Mouse (Mus musculus) inflammation-experienced regulatory T-cells, adult 6 months (primary cell): ENCODE data around the gene Traip. TPM values are rescaled to one million over a fixed set of nuclear protein-coding genes. Genes with fewer than 3 reads are reported as not detected.
"Not testable (repeated sequence)": the region's sequence is repeated elsewhere in the genome, so short reads cannot be mapped to it uniquely, and the experiment has no call there.

ENCODE experiments used
- ATAC-seq: one replicate; pipeline ENCODE4 v1.8.0; 2017
- polyA plus RNA-seq, 3 experiments: library from polyadenylated mRNA; unstranded; fragments of 100-300 nt; shearing (Covaris generic); gene quantifications; one replicate each; pipeline ENCODE4 v1.2.1; 2017

Gene Traip
- polyA plus RNA-seq, 3 experiments from 2014 or later: 2.7 to 11.6 (median 8.2) TPM

GRCm38 (mm10) chr9:108002778-108003530 is 53.0 kb downstream of the Traip start:
- peak; percentile 27 for ATAC-seq

GRCm38 (mm10) chr9:108003531-108003890 is 53.6 kb downstream of the Traip start:
- no peak for ATAC-seq

GRCm38 (mm10) chr9:108008041-108008440 is 58.1 kb downstream of the Traip start:
- ATAC-seq: no peak

GRCm38 (mm10) chr9:108010385-108010784 is 60.4 kb downstream of the Traip start:
- peak; percentile 60 for ATAC-seq

GRCm38 (mm10) chr9:108013577-108013976 is 63.6 kb downstream of the Traip start:
- not testable (repeated sequence) for ATAC-seq

GRCm38 (mm10) chr9:108017127-108017526 is 67.2 kb downstream of the Traip start:
- ATAC-seq: no peak

- no peak for ATAC-seq
Observed at GRCm38 (mm10) chr9:108020741-108021140, 70.8 kb downstream of the Traip start.

Other genes starting within 250 kb of the Traip start
- not detected for gene Sema3f, start 239.7 kb upstream of the Traip start, polyA plus RNA-seq
- gene Rbm5, start 179.1 kb upstream of the Traip start, polyA plus RNA-seq: 100 to 1,000 TPM; 305 to 399 (median 332) TPM
- gene Rbm6, start 76.9 kb upstream of the Traip start, polyA plus RNA-seq: 100 to 1,000 TPM in 2 of 3 experiments, 10 to 100 TPM in 1; 74.5 to 126 (median 101) TPM
- 10 to 100 TPM; 10.2 to 11.9 (median 10.6) TPM for gene Mon1a, start 62.0 kb upstream of the Traip start, polyA plus RNA-seq
- under 1 TPM in 1 of 3 experiments, not detected in 2; 0.07 TPM for gene Mst1r, start 43.3 kb upstream of the Traip start, polyA plus RNA-seq
- not detected for gene Actl11, start 21.7 kb upstream of the Traip start, polyA plus RNA-seq
- gene Camkv, start 14.5 kb upstream of the Traip start, polyA plus RNA-seq: not detected
- 100 to 1,000 TPM; 120 to 204 (median 167) TPM for gene Uba7, start 25.4 kb downstream of the Traip start, polyA plus RNA-seq
- gene Gm20661, start 32.9 kb downstream of the Traip start, polyA plus RNA-seq: not detected
- gene Inka1, start 35.7 kb downstream of the Traip start, polyA plus RNA-seq: under 1 TPM; 0.35 to 0.89 (median 0.82) TPM
- gene Cdhr4, start 42.4 kb downstream of the Traip start, polyA plus RNA-seq: under 1 TPM in 1 of 3 experiments, not detected in 2; 0.73 TPM
- gene Gm20662, start 46.2 kb downstream of the Traip start, polyA plus RNA-seq: not detected
- gene Ip6k1, start 52.4 kb downstream of the Traip start, polyA plus RNA-seq: 10 to 100 TPM; 20.8 to 95.9 (median 58.2) TPM
- 10 to 100 TPM; 15.2 to 19.6 (median 18.4) TPM for gene Gmppb, start 99.1 kb downstream of the Traip start, polyA plus RNA-seq
- 1 to 10 TPM in 2 of 3 experiments, under 1 TPM in 1; 0.69 to 3.9 (median 1.9) TPM for gene Amigo3, start 103.0 kb downstream of the Traip start, polyA plus RNA-seq
- gene Mst1, start 130.3 kb downstream of the Traip start, polyA plus RNA-seq: under 1 TPM in 2 of 3 experiments, not detected in 1; 0.67 to 0.87 TPM
- gene Rnf123, start 133.2 kb downstream of the Traip start, polyA plus RNA-seq: 10 to 100 TPM; 36.0 to 83.5 (median 66.3) TPM
- 10 to 100 TPM; 35.3 to 52.6 (median 45.0) TPM for gene Apeh, start 144.5 kb downstream of the Traip start, polyA plus RNA-seq
- gene Bsn, start 240.2 kb downstream of the Traip start, polyA plus RNA-seq: under 1 TPM; 0.09 to 0.59 (median 0.38) TPM